Mouse (Mus musculus): ENCODE data around the gene Ddx55. TPM values are rescaled to one million over a fixed set of nuclear protein-coding genes. Genes with fewer than 3 reads are reported as not detected.

Ddx55 gene
- total RNA-seq, 2 experiments from 2014 or later, result 27.4 to 32.6 TPM

GRCm38 (mm10) chr5:124602349-124602748 lies 49.7 kb downstream of the Ddx55 start:
- Histone ChIP-seq H3K27ac (no peak overlapping the region), H3K4me3 (no peak overlapping the region)
- DNase-seq (ENCODE audit: low spot score in 2 of 2), result peak in 1 of 2 experiments; percentile 64
- TF ChIP-seq CTCF (conservative IDR thresholded peaks at IDR 0.05), result peak; percentile 73

GRCm38 (mm10) chr5:124604296-124604695 lies 51.6 kb downstream of the Ddx55 start:
- no peak for TF ChIP-seq CTCF (conservative IDR thresholded peaks at IDR 0.05)
- no peak overlapping the region for H3K4me3 ChIP-seq
- DNase-seq (ENCODE audit: low spot score in 2 of 2), result no peak
- H3K27ac ChIP-seq, result no peak overlapping the region

- no peak for TF ChIP-seq CTCF (conservative IDR thresholded peaks at IDR 0.05)
- H3K4me3 ChIP-seq, result no peak overlapping the region
- no peak for DNase-seq (ENCODE audit: low spot score in 2 of 2)
- no peak overlapping the region for H3K27ac ChIP-seq
Measured at GRCm38 (mm10) chr5:124605041-124605622, 52.5 kb downstream of the Ddx55 start.

GRCm38 (mm10) chr5:124610965-124611364 lies 58.3 kb downstream of the Ddx55 start:
- no peak for DNase-seq (ENCODE audit: low spot score in 2 of 2)

GRCm38 (mm10) chr5:124614709-124615108 lies 62.0 kb downstream of the Ddx55 start:
- Histone ChIP-seq H3K27ac (0 out of 2 replicates have a peak overlapping the region, but pooled peaks have one; percentile 7), H3K4me3 (no peak overlapping the region)
- no peak for DNase-seq (ENCODE audit: low spot score in 2 of 2)
- TF ChIP-seq CTCF (conservative IDR thresholded peaks at IDR 0.05), result no peak

More at GRCm38 (mm10) chr5:124610965-124611364, 58.3 kb downstream of the Ddx55 start:
- H3K4me3 ChIP-seq, result no peak overlapping the region
- no peak overlapping the region for H3K27ac ChIP-seq
- TF ChIP-seq CTCF (conservative IDR thresholded peaks at IDR 0.05), result peak; percentile 49

GRCm38 (mm10) chr5:124618711-124619110 lies 66.0 kb downstream of the Ddx55 start:
- H3K4me3 ChIP-seq, result no peak overlapping the region
- no peak for DNase-seq (ENCODE audit: low spot score in 2 of 2)
- no peak overlapping the region for H3K27ac ChIP-seq
- no peak for TF ChIP-seq CTCF (conservative IDR thresholded peaks at IDR 0.05)

Other genes with a start within 250 kb of the Ddx55 start
- gene Mphosph9, start 224.9 kb upstream of the Ddx55 start, total RNA-seq (2021), result 10 to 100 TPM; 18.9 to 19.3 TPM
- 10 to 100 TPM; 14.5 to 15.4 TPM for gene 2810006K23Rik, start 224.8 kb upstream of the Ddx55 start, total RNA-seq (2021)
- gene Cdk2ap1, start 189.8 kb upstream of the Ddx55 start, total RNA-seq (2021), result 10 to 100 TPM; 83.6 TPM
- 100 to 1,000 TPM; 157 to 166 TPM for gene Sbno1, start 126.9 kb upstream of the Ddx55 start, total RNA-seq (2021)
- gene Kmt5a, start 112.9 kb upstream of the Ddx55 start, total RNA-seq (2021), result 10 to 100 TPM; 55.8 to 70.3 TPM
- 10 to 100 TPM; 19.3 TPM for gene Rilpl2, start 74.5 kb upstream of the Ddx55 start, total RNA-seq (2021)
- gene Snrnp35, start 69.7 kb upstream of the Ddx55 start, total RNA-seq (2021), result 10 to 100 TPM; 25.7 to 25.9 TPM
- 10 to 100 TPM; 69.1 to 78.2 TPM for gene Rilpl1, start 21.5 kb upstream of the Ddx55 start, total RNA-seq (2021)
- 10 to 100 TPM; 97.4 to 99.3 TPM for gene Tmed2, start 12.2 kb upstream of the Ddx55 start, total RNA-seq (2021)
- 10 to 100 TPM; 36.7 to 36.8 TPM for gene Eif2b1, start 26.3 kb downstream of the Ddx55 start, total RNA-seq (2021)
- 10 to 100 TPM; 31.7 to 35.7 TPM for gene Gtf2h3, start 26.3 kb downstream of the Ddx55 start, total RNA-seq (2021)
- gene Atp6v0a2, start 75.7 kb downstream of the Ddx55 start, total RNA-seq (2021), result 10 to 100 TPM; 54.3 to 63.9 TPM
- gene Dnah10, start 172.2 kb downstream of the Ddx55 start, total RNA-seq (2021), result under 1 TPM; 0.32 to 0.38 TPM

Measured in layer of hippocampus, adult 2 months (tissue).